Mouse (Mus musculus): Measurements from ENCODE around the gene Srprb.

DNA sequence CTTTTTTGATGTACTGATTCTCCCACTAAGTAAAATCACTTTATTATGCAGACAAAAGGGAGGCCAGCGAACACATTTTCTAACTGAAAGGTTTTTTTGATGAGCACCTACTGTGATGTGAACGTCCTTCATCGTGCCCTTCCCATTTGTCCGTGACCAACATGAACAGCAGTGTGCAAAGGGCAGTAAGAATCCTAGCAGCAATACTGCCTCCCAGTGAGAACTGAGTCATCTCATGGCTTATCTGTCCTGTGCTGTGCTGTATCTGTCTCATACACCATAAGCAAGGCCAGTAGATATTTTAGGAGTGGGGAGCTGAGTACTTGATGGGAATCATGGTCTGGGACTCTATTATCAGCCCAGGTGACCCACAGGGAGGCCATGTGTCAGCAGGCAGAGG is 13.5 kb downstream of the Srprb start:
- no peak for TF ChIP-seq CTCF (conservative IDR thresholded peaks at IDR 0.05; ENCODE audit: low read length)
- no peak for TF ChIP-seq NANOG (IDR thresholded peaks at IDR 0.05; ENCODE audit: borderline replicate concordance, low read length)
- TF ChIP-seq POU5F1 (IDR thresholded peaks at IDR 0.05; ENCODE audit: borderline replicate concordance, low read length): no peak

Data from E14TG2a.4 (cell line).